In genomic region chr16:38858120-38858749, GRCm38 (mm10) we compare ENCODE assay signal across 9 mouse cellular contexts. TPM values are rescaled to one million over a fixed set of nuclear protein-coding genes. Genes with fewer than 3 reads are reported as not detected.
DNase-seq lines count a peak whose midpoint lies in the region; ATAC-seq and TF ChIP-seq lines count a peak whose summit lies in the region.
"Had no signal": no experiment of that assay in that cellular context is flagged by ENCODE, and none has a peak within 500 bp of the region (broad histone marks: within the 10 kb centered on the region; RNA-seq: fewer than 3 reads in every experiment).

No protein-coding gene starts in this region.

- no peak overlapping the region for H3K27ac ChIP-seq in left cerebral cortex, adult 2 months

- DNase-seq in cerebellum, adult 18-20 months, result peak; percentile 5 to 14
- DNase-seq in cerebellum, adult 9-11 months, result no peak
- no peak for DNase-seq in left cerebral cortex, adult 2 months (ENCODE audit: extremely low spot score in 1 of 2, low spot score in 2 of 2)
- no peak for DNase-seq in left cerebral cortex, adult 8-10 months (ENCODE audit: low spot score in 2 of 2)
- DNase-seq in c-Kit-positive CD71-negative TER-119-negative erythroid progenitor cells, embryonic 14.5 days (ENCODE audit: low read depth), result peak; percentile 10
- peak; percentile 14 for DNase-seq in large intestine, adult 2 months (ENCODE audit: low read depth, low spot score)
- no peak for DNase-seq in gastrocnemius, postnatal 14 days

- 25% methylated on average over 8 of the region's 8 CpGs for WGBS in large intestine, adult 2 months

- TF ChIP-seq CTCF in left cerebral cortex, adult 2 months (IDR thresholded peaks at IDR 0.05), result peak; percentile 73

- H3K4me3 ChIP-seq in left cerebral cortex, adult 2 months, result no peak overlapping the region

- ATAC-seq in megakaryocyte-erythroid progenitor cell, adult 5-6 weeks (replicated peaks; ENCODE audit: low FRiP score, low TSS enrichment, poor library complexity, severe bottlenecking), result no peak

- intact Hi-C loops in left cerebral cortex, adult 2 months (cut with DNase I), result loop anchor here (1.0 to 2.0 kb wide), 3 partner anchors 45 to 195 kb away; no protein-coding TSS in a partner anchor
- intact Hi-C loops in gastrocnemius, postnatal 14 days (cut with DNase I; ENCODE audit: low total_unique reads), result no loop called here

RNA-seq across cellular contexts. Expression of gene 4930435E12Rik, which starts 29.7 kb away (rescaled TPM):
- total RNA-seq in left cerebral cortex, adult 2 months (2021), result not detected
- total RNA-seq in left cerebral cortex, adult 8-10 months (2022), result not detected
- polyA plus RNA-seq in large intestine, adult 2 months (2012; rRNA removed), result not detected in 2 replicates
- not detected in 2 replicates for total RNA-seq in megakaryocyte-erythroid progenitor cell, adult 5-6 weeks (2014; fragmentation: Nextera tagmentation)
- not detected in 2 replicates for total RNA-seq in megakaryocyte-erythroid progenitor cell, adult 5-6 weeks (2017)
- total RNA-seq in gastrocnemius, postnatal 14 days (2021), result not detected
- total RNA-seq: neutrophil, adult 5-6 weeks had no signal

RNA-seq across cellular contexts. Expression of gene Igsf11, which starts 34.2 kb away (rescaled TPM):
- total RNA-seq in left cerebral cortex, adult 2 months (2021), result 10 to 100 TPM; 37.7 to 49.5 TPM
- total RNA-seq in left cerebral cortex, adult 8-10 months (2022), result 10 to 100 TPM; 42.6 to 48.8 (median 45.3) TPM
- 0.30 and 0.67 TPM in 2 replicates for polyA plus RNA-seq in large intestine, adult 2 months (2012; rRNA removed)
- not detected in 2 replicates for total RNA-seq in megakaryocyte-erythroid progenitor cell, adult 5-6 weeks (2014; fragmentation: Nextera tagmentation)
- not detected in 2 replicates for total RNA-seq in megakaryocyte-erythroid progenitor cell, adult 5-6 weeks (2017)
- total RNA-seq in gastrocnemius, postnatal 14 days (2021), result 1 to 10 TPM in 1 of 2 experiments, under 1 TPM in 1; 0.66 to 1.0 TPM
- total RNA-seq: neutrophil, adult 5-6 weeks had no signal

RNA-seq across cellular contexts. Expression of gene Upk1b, which starts 58.1 kb away (rescaled TPM):
- total RNA-seq in left cerebral cortex, adult 2 months (2021), result 1 to 10 TPM; 1.4 to 1.7 TPM
- 1 to 10 TPM; 2.2 to 3.7 (median 2.5) TPM for total RNA-seq in left cerebral cortex, adult 8-10 months (2022)
- polyA plus RNA-seq in large intestine, adult 2 months (2012; rRNA removed), result 9.1 and 10.3 TPM in 2 replicates
- total RNA-seq in megakaryocyte-erythroid progenitor cell, adult 5-6 weeks (2014; fragmentation: Nextera tagmentation), result not detected in 2 replicates
- not detected in 2 replicates for total RNA-seq in megakaryocyte-erythroid progenitor cell, adult 5-6 weeks (2017)
- total RNA-seq in gastrocnemius, postnatal 14 days (2021), result not detected

Comparison
In these comparisons a context has a peak if more than half of its experiments do, and no peak if none do; other contexts are left out.
1. DNase-seq: peak in cerebellum, adult 18-20 months (2 of 2), c-Kit-positive CD71-negative TER-119-negative erythroid progenitor cells, embryonic 14.5 days (single experiment) and large intestine, adult 2 months (single experiment); none in cerebellum, adult 9-11 months (single experiment), left cerebral cortex, adult 2 months (0 of 2), left cerebral cortex, adult 8-10 months (0 of 2) and gastrocnemius, postnatal 14 days (single experiment).
2. RNA of gene Igsf11, which starts 34.2 kb away (total RNA-seq): 37.7 to 49.5 TPM in left cerebral cortex, adult 2 months and 42.6 to 48.8 TPM in left cerebral cortex, adult 8-10 months; 0.66 to 1.0 TPM in gastrocnemius, postnatal 14 days and not detected in megakaryocyte-erythroid progenitor cell, adult 5-6 weeks; every median in the first group is over 10 times any median in the second.